Mouse (Mus musculus): ENCODE measurements around the gene Ssr2.

Gene Ssr2

GRCm38 (mm10) chr3:88625531-88625930 lies 49.9 kb downstream of the Ssr2 start:
- peak in 1 of 2 experiments; percentile 1 for DNase-seq

- DNase-seq: no peak
Observed at GRCm38 (mm10) chr3:88626316-88626715, 50.6 kb downstream of the Ssr2 start.

- DNase-seq: no peak
Observed at GRCm38 (mm10) chr3:88627114-88627513, 51.4 kb downstream of the Ssr2 start.

GRCm38 (mm10) chr3:88627535-88627934 lies 51.9 kb downstream of the Ssr2 start:
- peak in 1 of 2 experiments; percentile 62 for DNase-seq

- DNase-seq: no peak
Observed at GRCm38 (mm10) chr3:88628766-88629165, 53.1 kb downstream of the Ssr2 start.

- DNase-seq: no peak
Observed at GRCm38 (mm10) chr3:88629244-88629643, 53.6 kb downstream of the Ssr2 start.

GRCm38 (mm10) chr3:88630018-88630417 lies 54.3 kb downstream of the Ssr2 start:
- no peak for DNase-seq

GRCm38 (mm10) chr3:88630849-88631341 lies 55.2 kb downstream of the Ssr2 start:
- peak; percentile 56 to 72 for DNase-seq

- peak in 1 of 2 experiments; percentile 57 for DNase-seq
Observed at GRCm38 (mm10) chr3:88631921-88632587, 56.4 kb downstream of the Ssr2 start.

GRCm38 (mm10) chr3:88633056-88633455 lies 57.4 kb downstream of the Ssr2 start:
- peak in 1 of 2 experiments; percentile 1 for DNase-seq

GRCm38 (mm10) chr3:88635506-88636275 lies 60.0 kb downstream of the Ssr2 start:
- peak; percentile 53 to 63 for DNase-seq

GRCm38 (mm10) chr3:88636555-88636986 lies 60.9 kb downstream of the Ssr2 start:
- DNase-seq: peak; percentile 39 to 62

- peak in 1 of 2 experiments; percentile 13 for DNase-seq
Observed at GRCm38 (mm10) chr3:88637134-88637533, 61.5 kb downstream of the Ssr2 start.
